Mouse (Mus musculus): ENCODE results near the gene Mterf2.

Mterf2 gene

GRCm38 (mm10) chr10:85127395-85128287 lies at the start of gene Mterf2:
Mterf2 (minus strand) TSS chr10:85128027.
- DNase-seq (ENCODE audit: low read depth, low spot score) = peak; percentile 91

GRCm38 (mm10) chr10:85176640-85177039 lies 48.8 kb upstream of the Mterf2 start:
- DNase-seq (ENCODE audit: low read depth, low spot score) = no peak

GRCm38 (mm10) chr10:85165306-85165705 lies 37.5 kb upstream of the Mterf2 start:
- DNase-seq (ENCODE audit: low read depth, low spot score) = no peak

GRCm38 (mm10) chr10:85164791-85165190 lies 37.0 kb upstream of the Mterf2 start:
- DNase-seq (ENCODE audit: low read depth, low spot score) = no peak

- DNase-seq (ENCODE audit: low read depth, low spot score) = no peak
Measured at GRCm38 (mm10) chr10:85161745-85162351, 34.0 kb upstream of the Mterf2 start.

- no peak for DNase-seq (ENCODE audit: low read depth, low spot score)
Measured at GRCm38 (mm10) chr10:85159989-85160619, 32.3 kb upstream of the Mterf2 start.

- no peak for DNase-seq (ENCODE audit: low read depth, low spot score)
Measured at GRCm38 (mm10) chr10:85157451-85157850, 29.6 kb upstream of the Mterf2 start.

GRCm38 (mm10) chr10:85154195-85154594 lies 26.4 kb upstream of the Mterf2 start:
- peak; percentile 29 for DNase-seq (ENCODE audit: low read depth, low spot score)

- DNase-seq (ENCODE audit: low read depth, low spot score) = no peak
Measured at GRCm38 (mm10) chr10:85149226-85149625, 21.4 kb upstream of the Mterf2 start.

GRCm38 (mm10) chr10:85146282-85146681 lies 18.5 kb upstream of the Mterf2 start:
- no peak for DNase-seq (ENCODE audit: low read depth, low spot score)

GRCm38 (mm10) chr10:85141465-85141864 lies 13.6 kb upstream of the Mterf2 start:
- DNase-seq (ENCODE audit: low read depth, low spot score) = no peak

- DNase-seq (ENCODE audit: low read depth, low spot score) = no peak
Measured at GRCm38 (mm10) chr10:85136573-85136972, 8.7 kb upstream of the Mterf2 start.

GRCm38 (mm10) chr10:85128453-85128852 lies 626 bp upstream of the Mterf2 start:
- no peak for DNase-seq (ENCODE audit: low read depth, low spot score)

- no peak for DNase-seq (ENCODE audit: low read depth, low spot score)
Measured at GRCm38 (mm10) chr10:85125184-85125583, 2.6 kb downstream of the Mterf2 start.

GRCm38 (mm10) chr10:85114409-85114808 lies 13.4 kb downstream of the Mterf2 start:
- no peak for DNase-seq (ENCODE audit: low read depth, low spot score)

- peak; percentile 19 for DNase-seq (ENCODE audit: low read depth, low spot score)
Measured at GRCm38 (mm10) chr10:85103085-85103885, 24.5 kb downstream of the Mterf2 start.

GRCm38 (mm10) chr10:85102247-85103084 lies 25.4 kb downstream of the Mterf2 start, which contains the start of the genes Fhl4 and Tmem263:
Fhl4 (minus strand) TSS chr10:85102495.
Tmem263 (plus strand) TSS chr10:85102627.
- peak; percentile 87 for DNase-seq (ENCODE audit: low read depth, low spot score)

GRCm38 (mm10) chr10:85101841-85102240 lies 26.0 kb downstream of the Mterf2 start:
- DNase-seq (ENCODE audit: low read depth, low spot score) = no peak

- no peak for DNase-seq (ENCODE audit: low read depth, low spot score)
Measured at GRCm38 (mm10) chr10:85071605-85072152, 56.1 kb downstream of the Mterf2 start.
